Mouse (Mus musculus) stomach, postnatal 0 days (tissue): ENCODE measurements around the gene Nlrp6. TPM values are rescaled to one million over a fixed set of nuclear protein-coding genes. Genes with fewer than 3 reads are reported as not detected.
A peak's percentile ranks its signal among the peaks of the same experiment; 100 is the strongest.

ENCODE experiments used
- ATAC-seq: fragments of 200-750 bp; cut with Nextera tagmentation; 2 replicates; pipeline ENCODE4 v1.8.0; 2017; ENCODE audit not compliant: low FRiP score, low TSS enrichment
- DNase-seq: peaks from one replicate; pipeline ENCODE4 v3.0.0-alpha.2; 2016; ENCODE audit warnings: low spot score
- H3K27ac ChIP-seq: fragments of 300-500 bp; sonication (generic); replicated peaks from 2 replicates; pipeline ENCODE4 v1.5.1; 2014; ENCODE audit warnings: mild to moderate bottlenecking, control low read depth
- H3K27me3 ChIP-seq: fragments of 300-500 bp; sonication (generic); 2 replicates; pipeline ENCODE4 v1.6.1; 2014; ENCODE audit warnings: low read length; ENCODE audit not compliant: control insufficient read depth, insufficient read depth
- H3K36me3 ChIP-seq: fragments of 300-500 bp; sonication (generic); 2 replicates; pipeline ENCODE4 v1.6.1; 2014; ENCODE audit warnings: low read length, mixed read lengths; ENCODE audit not compliant: control insufficient read depth, insufficient read depth
- H3K4me1 ChIP-seq: fragments of 300-500 bp; sonication (generic); replicated peaks from 2 replicates; pipeline ENCODE4 v1.6.1; 2014; ENCODE audit warnings: antibody characterized with exemption; ENCODE audit not compliant: control insufficient read depth, insufficient read depth
- H3K4me2 ChIP-seq: fragments of 300-500 bp; sonication (generic); replicated peaks from 2 replicates; pipeline ENCODE4 v1.6.1; 2014; ENCODE audit warnings: low read depth, mild to moderate bottlenecking, control low read depth, moderate library complexity
- H3K4me3 ChIP-seq: fragments of 300-500 bp; sonication (generic); 2 replicates; pipeline ENCODE4 v1.5.1; 2014; ENCODE audit warnings: low read depth, low read length, control low read depth
- H3K9ac ChIP-seq: fragments of 300-500 bp; sonication (generic); 2 replicates; pipeline ENCODE4 v1.6.1; 2014; ENCODE audit warnings: mild to moderate bottlenecking, low read length, control low read depth, mixed read lengths
- H3K9me3 ChIP-seq: fragments of 300-500 bp; sonication (generic); 2 replicates; pipeline ENCODE4 v1.6.1; 2016; ENCODE audit warnings: low read length; ENCODE audit not compliant: control insufficient read depth
- CTCF ChIP-seq: IDR thresholded peaks from 2 replicates; pipeline ENCODE4 v1.5.1; 2016; ENCODE audit warnings: antibody characterized with exemption, low read depth, mild to moderate bottlenecking, moderate library complexity
- EP300 ChIP-seq: optimal IDR thresholded peaks from 2 replicates; pipeline ENCODE3; 2016; ENCODE audit warnings: antibody characterized with exemption
- WGBS: fragments of 180-500 bp; shearing (Covaris S2); extraction: QIAGEN DNeasy Blood & Tissue Kit; methylation state at CpG from one replicate; pipeline ENCODE4 v1.1.7; 2014; 5-methylcytosine and 5-hydroxymethylcytosine counted together
- polyA plus RNA-seq: library from polyadenylated mRNA; unstranded; fragments of >200 nt; fragmentation: Nextera tagmentation; extraction: Ambion mirVana; gene quantifications from 2 replicates; pipeline ENCODE4 v1.2.1, GENCODE M21; 2015

The Nlrp6 gene
- polyA plus RNA-seq, 1 experiment from 2014 or later = 1.7 TPM

GRCm38 (mm10) chr7:140907697-140908096 lies 13.0 kb upstream of the Nlrp6 start:
- H3K4me2 ChIP-seq = no peak overlapping the region
- 0 out of 2 replicates have a peak, but pooled peaks cover 3% of the 10 kb centered on the region for H3K4me1 ChIP-seq
- H3K9ac ChIP-seq = no peak overlapping the region
- no peak overlapping the region for H3K27ac ChIP-seq
- DNase-seq (no peak), ATAC-seq (no peak)
- H3K36me3 ChIP-seq = no peaks in the 10 kb centered on the region
- 74% methylated on average over 7 of the region's 7 CpGs for WGBS
- no peaks in the 10 kb centered on the region for H3K9me3 ChIP-seq
- no peak overlapping the region for H3K4me3 ChIP-seq
- no peaks in the 10 kb centered on the region for H3K27me3 ChIP-seq
- TF ChIP-seq EP300 (no peak), CTCF (peak; percentile 28; the same call in 1 of the 2 replicates)

- DNase-seq = no peak
- Histone ChIP-seq H3K9ac (peak overlapping the region; percentile 54; the same call in 1 of the 2 replicates), H3K4me3 (no peak overlapping the region), H3K9me3 (no peaks in the 10 kb centered on the region), H3K27me3 (no peaks in the 10 kb centered on the region), H3K4me1 (0 out of 2 replicates have a peak, but pooled peaks cover 6% of the 10 kb centered on the region), H3K4me2 (peak overlapping the region; percentile 70; the same call in 1 of the 2 replicates), H3K36me3 (no peaks in the 10 kb centered on the region), H3K27ac (no peak overlapping the region)
- TF ChIP-seq CTCF = no peak
- no peak for TF ChIP-seq EP300
- no peak for ATAC-seq
- WGBS = 41% methylated on average over 7 of the region's 7 CpGs
Observed at GRCm38 (mm10) chr7:140908181-140908580, 12.5 kb upstream of the Nlrp6 start.

GRCm38 (mm10) chr7:140908634-140909107 lies 12.0 kb upstream of the Nlrp6 start:
- Histone ChIP-seq H3K4me1 (0 out of 2 replicates have a peak, but pooled peaks cover 6% of the 10 kb centered on the region), H3K27me3 (no peaks in the 10 kb centered on the region), H3K4me3 (peak overlapping the region; percentile 36), H3K9me3 (no peaks in the 10 kb centered on the region), H3K27ac (no peak overlapping the region), H3K4me2 (peak overlapping the region; percentile 70), H3K9ac (peak overlapping the region; percentile 54), H3K36me3 (no peaks in the 10 kb centered on the region)
- peak; percentile 83 for DNase-seq
- ATAC-seq = peak; percentile 67
- TF ChIP-seq CTCF = peak; percentile 93
- no peak for TF ChIP-seq EP300
- WGBS = 1% methylated on average over 19 of the region's 19 CpGs

- WGBS = 58% methylated on average over 3 of the region's 3 CpGs
- Histone ChIP-seq H3K36me3 (no peaks in the 10 kb centered on the region), H3K4me3 (no peak overlapping the region), H3K4me1 (0 out of 2 replicates have a peak, but pooled peaks cover 6% of the 10 kb centered on the region), H3K4me2 (no peak overlapping the region), H3K27ac (no peak overlapping the region; the same call in 1 of the 2 replicates), H3K9me3 (no peaks in the 10 kb centered on the region), H3K27me3 (no peaks in the 10 kb centered on the region), H3K9ac (no peak overlapping the region)
- DNase-seq (no peak), ATAC-seq (no peak)
- TF ChIP-seq EP300 (no peak), CTCF (no peak)
Observed at GRCm38 (mm10) chr7:140912293-140912692, 8.4 kb upstream of the Nlrp6 start.

- peak; percentile 63 for ATAC-seq
- H3K27me3 ChIP-seq = no peaks in the 10 kb centered on the region
- no peaks in the 10 kb centered on the region for H3K9me3 ChIP-seq
- H3K9ac ChIP-seq = no peak overlapping the region
- H3K36me3 ChIP-seq = no peaks in the 10 kb centered on the region
- DNase-seq = no peak
- WGBS = 42% methylated on average over 5 of the region's 5 CpGs
- H3K4me2 ChIP-seq = no peak overlapping the region
- no peak overlapping the region for H3K4me3 ChIP-seq
- no peak for TF ChIP-seq EP300
- TF ChIP-seq CTCF = no peak
- 0 out of 2 replicates have a peak, but pooled peaks cover 6% of the 10 kb centered on the region for H3K4me1 ChIP-seq
- H3K27ac ChIP-seq = peak overlapping the region; percentile 53
Observed at GRCm38 (mm10) chr7:140912846-140913482, 7.7 kb upstream of the Nlrp6 start.

GRCm38 (mm10) chr7:140914031-140914690 lies 6.5 kb upstream of the Nlrp6 start:
- H3K36me3 ChIP-seq = no peaks in the 10 kb centered on the region
- no peak; the same call in 1 of the 2 replicates for ATAC-seq
- H3K4me1 ChIP-seq = 0 out of 2 replicates have a peak, but pooled peaks cover 3% of the 10 kb centered on the region
- H3K27ac ChIP-seq = no peak overlapping the region
- TF ChIP-seq EP300 = no peak
- TF ChIP-seq CTCF = no peak
- no peak overlapping the region for H3K9ac ChIP-seq
- no peaks in the 10 kb centered on the region for H3K9me3 ChIP-seq
- DNase-seq = no peak
- H3K4me3 ChIP-seq = no peak overlapping the region
- H3K4me2 ChIP-seq = no peak overlapping the region
- WGBS = 80% methylated on average over 8 of the region's 8 CpGs
- H3K27me3 ChIP-seq = no peaks in the 10 kb centered on the region
